Mouse (Mus musculus): Measurements from ENCODE around the gene Bst2. TPM values are rescaled to one million over a fixed set of nuclear protein-coding genes. Genes with fewer than 3 reads are reported as not detected.

The Bst2 gene
- polyA plus RNA-seq, 1 experiment from 2014 or later, result 16.1 TPM

GRCm38 (mm10) chr8:71569366-71570290 lies 32.4 kb upstream of the Bst2 start:
- Histone ChIP-seq H3K4me1 (peaks cover 47% of the 10 kb centered on the region), H3K9ac (replicated peaks) (peak overlapping the region; percentile 84), H3K27me3 (replicated peaks) (peaks cover 15% of the 10 kb centered on the region), H3K4me2 (peak overlapping the region; percentile 88), H3K27ac (replicated peaks) (peak overlapping the region; percentile 92), H3K4me3 (replicated peaks) (peak overlapping the region; percentile 69), H3K36me3 (no peaks in the 10 kb centered on the region), H3K9me3 (replicated peaks) (no peaks in the 10 kb centered on the region)
- ATAC-seq (ENCODE audit: low FRiP score), result peak; percentile 87
- WGBS, result under 1% methylated on average over 51 of the region's 51 CpGs

- H3K36me3 ChIP-seq, result no peaks in the 10 kb centered on the region
- peak overlapping the region; percentile 69 for H3K4me3 ChIP-seq (replicated peaks)
- H3K27ac ChIP-seq (replicated peaks), result peak overlapping the region; percentile 92
- H3K9ac ChIP-seq (replicated peaks), result peak overlapping the region; percentile 84
- 17% methylated on average over 6 of the region's 6 CpGs for WGBS
- no peak; the same call in 1 of the 2 replicates for ATAC-seq (ENCODE audit: low FRiP score)
- H3K4me2 ChIP-seq, result peak overlapping the region; percentile 88
- peaks cover 42% of the 10 kb centered on the region for H3K4me1 ChIP-seq
- H3K9me3 ChIP-seq (replicated peaks), result no peaks in the 10 kb centered on the region
- H3K27me3 ChIP-seq (replicated peaks), result peaks cover 22% of the 10 kb centered on the region
These were observed 31.7 kb upstream of the Bst2 start for GRCm38 (mm10) chr8:71568941-71569340.

- H3K4me2 ChIP-seq, result peak within 1 kb of the TSS; percentile 88
- peaks cover 25% of the 10 kb centered on the region for H3K27me3 ChIP-seq (replicated peaks)
- peak within 1 kb of the TSS; percentile 69 for H3K4me3 ChIP-seq (replicated peaks)
- peak; percentile 1; the same call in 1 of the 2 replicates for ATAC-seq (ENCODE audit: low FRiP score)
- peak within 1 kb of the TSS; percentile 92 for H3K27ac ChIP-seq (replicated peaks)
- peaks cover 42% of the 10 kb centered on the region for H3K4me1 ChIP-seq
- WGBS, result 15% methylated on average over 13 of the region's 13 CpGs
- H3K9ac ChIP-seq (replicated peaks), result peak within 1 kb of the TSS; percentile 84
- no peaks in the 10 kb centered on the region for H3K36me3 ChIP-seq
- H3K9me3 ChIP-seq (replicated peaks), result no peaks in the 10 kb centered on the region
These were observed 31.2 kb upstream of the Bst2 start, which contains the start of gene Slc27a1 for GRCm38 (mm10) chr8:71568387-71568937. Slc27a1 (plus strand) TSS chr8:71568882.

- 74% methylated on average over 7 of the region's 7 CpGs for WGBS
- Histone ChIP-seq H3K9me3 (replicated peaks) (no peaks in the 10 kb centered on the region), H3K9ac (replicated peaks) (no peak overlapping the region), H3K27me3 (replicated peaks) (peaks cover 33% of the 10 kb centered on the region), H3K4me2 (no peak overlapping the region), H3K4me3 (replicated peaks) (no peak overlapping the region), H3K27ac (replicated peaks) (no peak overlapping the region), H3K4me1 (peaks cover 43% of the 10 kb centered on the region), H3K36me3 (no peaks in the 10 kb centered on the region)
- no peak for ATAC-seq (ENCODE audit: low FRiP score)
These were observed 30.3 kb upstream of the Bst2 start for GRCm38 (mm10) chr8:71567587-71567986.

GRCm38 (mm10) chr8:71566501-71566900 lies 29.2 kb upstream of the Bst2 start, which contains the start of gene Nxnl1:
Nxnl1 (minus strand) TSS chr8:71566601.
- peaks cover 34% of the 10 kb centered on the region for H3K4me1 ChIP-seq
- H3K9ac ChIP-seq (replicated peaks), result no peak within 1 kb of the TSS
- ATAC-seq (ENCODE audit: low FRiP score), result no peak
- WGBS, result 72% methylated on average over 3 of the region's 3 CpGs
- H3K4me2 ChIP-seq, result no peak within 1 kb of the TSS
- no peaks in the 10 kb centered on the region for H3K9me3 ChIP-seq (replicated peaks)
- no peak within 1 kb of the TSS for H3K27ac ChIP-seq (replicated peaks)
- no peak within 1 kb of the TSS for H3K4me3 ChIP-seq (replicated peaks)
- no peaks in the 10 kb centered on the region for H3K36me3 ChIP-seq
- peaks cover 44% of the 10 kb centered on the region for H3K27me3 ChIP-seq (replicated peaks)

GRCm38 (mm10) chr8:71563992-71564391 lies 26.7 kb upstream of the Bst2 start:
- WGBS, result 88% methylated on average over 4 of the region's 4 CpGs

GRCm38 (mm10) chr8:71562751-71563150 lies 25.5 kb upstream of the Bst2 start:
- Histone ChIP-seq H3K36me3 (no peaks in the 10 kb centered on the region), H3K9ac (replicated peaks) (peak overlapping the region; percentile 37), H3K27ac (replicated peaks) (no peak overlapping the region), H3K27me3 (replicated peaks) (peaks cover 80% of the 10 kb centered on the region), H3K4me1 (peaks cover 19% of the 10 kb centered on the region), H3K9me3 (replicated peaks) (no peaks in the 10 kb centered on the region), H3K4me2 (peak overlapping the region; percentile 56), H3K4me3 (replicated peaks) (peak overlapping the region; percentile 32)
- ATAC-seq (ENCODE audit: low FRiP score), result peak; percentile 51; the same call in 1 of the 2 replicates
- under 1% methylated on average over 33 of the region's 33 CpGs for WGBS

More at GRCm38 (mm10) chr8:71563992-71564391, 26.7 kb upstream of the Bst2 start:
- H3K4me2 ChIP-seq, result no peak overlapping the region
- ATAC-seq (ENCODE audit: low FRiP score), result no peak
- H3K4me1 ChIP-seq, result peaks cover 21% of the 10 kb centered on the region
- no peak overlapping the region for H3K4me3 ChIP-seq (replicated peaks)
- no peak overlapping the region for H3K9ac ChIP-seq (replicated peaks)
- H3K27me3 ChIP-seq (replicated peaks), result peaks cover 68% of the 10 kb centered on the region
- no peaks in the 10 kb centered on the region for H3K36me3 ChIP-seq
- no peak overlapping the region for H3K27ac ChIP-seq (replicated peaks)
- no peaks in the 10 kb centered on the region for H3K9me3 ChIP-seq (replicated peaks)

GRCm38 (mm10) chr8:71561401-71561800 lies 24.1 kb upstream of the Bst2 start:
- Histone ChIP-seq H3K27me3 (replicated peaks) (peaks cover 85% of the 10 kb centered on the region), H3K27ac (replicated peaks) (no peak overlapping the region), H3K9ac (replicated peaks) (no peak overlapping the region), H3K36me3 (no peaks in the 10 kb centered on the region), H3K4me2 (no peak overlapping the region), H3K4me1 (peaks cover 19% of the 10 kb centered on the region), H3K9me3 (replicated peaks) (no peaks in the 10 kb centered on the region), H3K4me3 (replicated peaks) (no peak overlapping the region)
- WGBS, result 4% methylated on average over 15 of the region's 15 CpGs
- ATAC-seq (ENCODE audit: low FRiP score), result peak; percentile 34; the same call in 1 of the 2 replicates

- no peak overlapping the region for H3K9ac ChIP-seq (replicated peaks)
- H3K9me3 ChIP-seq (replicated peaks), result no peaks in the 10 kb centered on the region
- no peak for ATAC-seq (ENCODE audit: low FRiP score)
- 85% methylated on average over 5 of the region's 5 CpGs for WGBS
- H3K36me3 ChIP-seq, result no peaks in the 10 kb centered on the region
- peaks cover 85% of the 10 kb centered on the region for H3K27me3 ChIP-seq (replicated peaks)
- H3K27ac ChIP-seq (replicated peaks), result no peak overlapping the region
- H3K4me3 ChIP-seq (replicated peaks), result no peak overlapping the region
- peaks cover 19% of the 10 kb centered on the region for H3K4me1 ChIP-seq
- H3K4me2 ChIP-seq, result no peak overlapping the region
These were observed 23.5 kb upstream of the Bst2 start for GRCm38 (mm10) chr8:71560765-71561164.

- H3K36me3 ChIP-seq, result no peaks in the 10 kb centered on the region
- H3K9ac ChIP-seq (replicated peaks), result no peak overlapping the region
- no peak for ATAC-seq (ENCODE audit: low FRiP score)
- 86% methylated on average over 3 of the region's 3 CpGs for WGBS
- H3K4me2 ChIP-seq, result no peak overlapping the region
- peaks cover 19% of the 10 kb centered on the region for H3K4me1 ChIP-seq
- peaks cover 92% of the 10 kb centered on the region for H3K27me3 ChIP-seq (replicated peaks)
- H3K9me3 ChIP-seq (replicated peaks), result no peaks in the 10 kb centered on the region
- H3K4me3 ChIP-seq (replicated peaks), result no peak overlapping the region
- H3K27ac ChIP-seq (replicated peaks), result no peak overlapping the region
These were observed 22.8 kb upstream of the Bst2 start for GRCm38 (mm10) chr8:71560071-71560470.

GRCm38 (mm10) chr8:71558958-71559690 lies 21.9 kb upstream of the Bst2 start:
- Histone ChIP-seq H3K4me2 (peak overlapping the region; percentile 49), H3K9me3 (replicated peaks) (no peaks in the 10 kb centered on the region), H3K9ac (replicated peaks) (no peak overlapping the region), H3K36me3 (no peaks in the 10 kb centered on the region), H3K27ac (replicated peaks) (no peak overlapping the region), H3K4me1 (peaks cover 19% of the 10 kb centered on the region), H3K4me3 (replicated peaks) (peak overlapping the region; percentile 17), H3K27me3 (replicated peaks) (peaks cover 88% of the 10 kb centered on the region)
- 2% methylated on average over 24 of the region's 24 CpGs for WGBS
- no peak for ATAC-seq (ENCODE audit: low FRiP score)

Data from neural tube, embryonic 15.5 days (tissue).